Mouse (Mus musculus) stomach, postnatal 0 days (tissue): ENCODE measurements around the gene Btd.

ENCODE experiments used
- CTCF ChIP-seq: IDR thresholded peaks from 2 replicates; pipeline ENCODE4 v1.5.1; 2016; ENCODE audit warnings: antibody characterized with exemption, low read depth, mild to moderate bottlenecking, moderate library complexity
- EP300 ChIP-seq: optimal IDR thresholded peaks from 2 replicates; pipeline ENCODE3; 2016; ENCODE audit warnings: antibody characterized with exemption

GRCm38 (mm10) chr14:31683610-31684009 is 42.8 kb downstream of the Btd start:
- TF ChIP-seq CTCF (no peak), EP300 (no peak)
